Mouse (Mus musculus): ENCODE measurements around the gene Camp.

Gene Camp

GRCm38 (mm10) chr9:109849312-109849758, at the start of gene Camp:
Gene Camp, minus strand, starts transcription at chr9:109849617.
- DNase-seq (ENCODE audit: low spot score), result peak; percentile 94

- no peak for DNase-seq (ENCODE audit: low spot score)
Measured at GRCm38 (mm10) chr9:109898027-109898426, 48.6 kb upstream of the Camp start.

DNA sequence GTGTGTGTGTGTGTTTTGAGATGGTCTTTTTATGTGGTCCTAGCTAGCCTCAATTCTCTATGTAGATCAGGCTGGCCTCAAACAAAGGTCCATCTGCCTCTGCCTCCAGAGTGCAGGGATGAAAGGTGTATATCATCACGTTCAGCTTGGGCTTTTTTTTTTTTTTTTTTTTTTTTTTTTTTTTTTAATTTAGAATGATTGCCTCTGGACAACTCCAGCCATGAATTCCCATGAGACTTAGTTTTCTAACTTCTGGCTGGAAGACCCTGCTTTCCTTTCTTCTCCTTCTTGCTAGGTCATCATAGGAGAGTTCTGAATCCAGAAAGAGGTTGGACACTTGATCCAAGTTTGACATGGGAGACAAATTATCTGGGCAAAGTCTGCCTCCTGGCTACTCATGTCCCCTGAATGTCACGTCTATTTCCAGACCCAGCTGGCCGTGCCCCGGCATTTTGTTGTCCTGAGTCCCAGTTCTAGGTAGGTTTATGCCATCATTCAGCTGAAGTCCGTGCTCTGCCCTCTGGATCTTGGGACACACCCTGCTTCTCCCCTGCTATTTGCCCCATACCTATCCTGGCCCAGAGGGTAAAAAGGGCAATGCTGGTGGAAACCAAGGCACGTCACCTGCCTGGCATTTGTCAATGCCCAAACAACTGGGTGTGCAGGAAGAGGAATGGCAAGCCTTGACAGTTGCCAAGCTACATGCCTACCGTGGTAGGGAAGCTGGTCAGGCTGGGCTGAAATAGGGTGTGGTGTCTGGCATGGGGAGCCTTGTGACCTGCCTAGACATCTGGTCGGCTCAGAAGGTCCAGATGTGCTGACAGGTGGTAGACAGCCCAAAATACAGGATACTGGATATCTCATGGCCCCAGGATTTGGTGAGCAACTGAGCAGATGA, 47.1 kb upstream of the Camp start:
- DNase-seq (ENCODE audit: low spot score), result no peak

GRCm38 (mm10) chr9:109895593-109895992, 46.2 kb upstream of the Camp start:
- DNase-seq (ENCODE audit: low spot score), result no peak

- peak; percentile 87 for DNase-seq (ENCODE audit: low spot score)
Measured at GRCm38 (mm10) chr9:109894413-109895090, 45.1 kb upstream of the Camp start.

DNA sequence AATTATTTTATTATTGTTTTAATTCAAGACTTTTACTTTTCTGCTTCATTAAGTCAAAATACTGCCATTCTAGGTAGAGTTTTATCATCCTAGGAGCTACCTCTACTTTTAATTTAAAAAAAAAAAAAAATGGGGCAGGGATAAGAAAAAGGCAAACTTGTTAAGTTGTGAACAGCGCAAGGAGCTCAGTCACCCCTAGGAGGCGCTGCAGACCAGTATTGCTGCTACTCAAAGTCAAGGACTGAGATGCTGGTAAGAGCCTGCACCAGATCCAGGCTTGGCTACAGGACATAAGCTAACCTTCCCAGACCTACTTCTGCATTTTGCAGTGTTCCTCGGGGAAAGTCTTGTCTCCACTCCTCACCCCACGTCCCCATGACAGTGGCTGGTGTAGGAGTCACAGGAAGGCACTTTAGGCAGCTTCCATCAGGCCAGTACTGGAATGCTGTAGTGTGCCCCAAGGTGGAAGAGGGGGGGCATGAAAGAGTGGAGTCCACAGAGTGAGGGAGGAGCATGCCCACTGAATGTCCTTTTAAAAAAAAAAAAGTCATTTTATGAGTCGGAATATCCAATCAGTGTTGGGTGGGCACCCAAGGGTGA, 43.3 kb upstream of the Camp start:
- DNase-seq (ENCODE audit: low spot score), result peak; percentile 76

DNA sequence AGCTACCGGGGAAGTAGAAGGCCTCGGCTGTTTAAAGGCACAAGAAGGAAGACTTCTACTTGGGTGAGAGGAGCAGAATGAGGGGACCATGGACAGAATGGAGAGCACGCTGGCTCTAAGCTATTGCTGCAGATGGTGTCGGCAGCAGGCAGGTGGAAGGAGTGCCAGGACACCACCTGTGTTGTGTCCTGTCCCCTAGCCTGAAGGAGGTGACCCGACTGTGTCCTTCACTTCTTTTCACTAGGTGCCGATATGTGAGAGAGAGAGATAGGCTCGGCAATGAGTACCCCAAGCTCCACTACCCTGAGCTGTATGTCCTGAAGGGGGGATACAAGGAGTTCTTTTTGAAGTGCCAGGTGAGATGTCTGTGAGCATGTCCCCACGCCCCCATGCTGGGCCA, 42.1 kb upstream of the Camp start:
- no peak for DNase-seq (ENCODE audit: low spot score)

- no peak for DNase-seq (ENCODE audit: low spot score)
Measured at GRCm38 (mm10) chr9:109887321-109887720, 37.9 kb upstream of the Camp start.

GRCm38 (mm10) chr9:109886259-109886658, 36.8 kb upstream of the Camp start:
- DNase-seq (ENCODE audit: low spot score), result no peak

DNA sequence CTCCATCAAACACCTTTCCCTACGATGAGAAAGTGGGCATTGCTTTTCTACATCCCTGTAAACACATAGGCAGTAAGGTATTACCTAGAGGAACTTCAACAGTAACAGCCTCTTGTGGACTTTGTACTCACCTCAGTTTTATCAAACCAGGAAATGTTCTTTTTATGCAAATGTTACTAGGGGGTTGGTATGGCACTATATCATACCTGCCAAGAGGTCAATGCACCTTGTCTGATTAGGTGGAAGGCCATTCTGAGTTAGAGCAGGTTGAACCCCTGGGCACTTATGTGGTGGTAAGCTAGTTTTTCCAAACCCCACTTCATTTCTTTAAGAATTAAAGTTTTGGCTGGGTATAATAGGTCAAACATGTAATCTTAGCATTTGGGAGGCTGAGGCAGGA, 29.9 kb upstream of the Camp start:
- DNase-seq (ENCODE audit: low spot score), result no peak

- DNase-seq (ENCODE audit: low spot score), result no peak
Measured at GRCm38 (mm10) chr9:109877666-109878065, 28.2 kb upstream of the Camp start.

- DNase-seq (ENCODE audit: low spot score), result peak; percentile 44
Measured at GRCm38 (mm10) chr9:109876756-109877155, 27.3 kb upstream of the Camp start.

GRCm38 (mm10) chr9:109875695-109876601, 26.5 kb upstream of the Camp start:
- peak; percentile 26 for DNase-seq (ENCODE audit: low spot score)

DNA sequence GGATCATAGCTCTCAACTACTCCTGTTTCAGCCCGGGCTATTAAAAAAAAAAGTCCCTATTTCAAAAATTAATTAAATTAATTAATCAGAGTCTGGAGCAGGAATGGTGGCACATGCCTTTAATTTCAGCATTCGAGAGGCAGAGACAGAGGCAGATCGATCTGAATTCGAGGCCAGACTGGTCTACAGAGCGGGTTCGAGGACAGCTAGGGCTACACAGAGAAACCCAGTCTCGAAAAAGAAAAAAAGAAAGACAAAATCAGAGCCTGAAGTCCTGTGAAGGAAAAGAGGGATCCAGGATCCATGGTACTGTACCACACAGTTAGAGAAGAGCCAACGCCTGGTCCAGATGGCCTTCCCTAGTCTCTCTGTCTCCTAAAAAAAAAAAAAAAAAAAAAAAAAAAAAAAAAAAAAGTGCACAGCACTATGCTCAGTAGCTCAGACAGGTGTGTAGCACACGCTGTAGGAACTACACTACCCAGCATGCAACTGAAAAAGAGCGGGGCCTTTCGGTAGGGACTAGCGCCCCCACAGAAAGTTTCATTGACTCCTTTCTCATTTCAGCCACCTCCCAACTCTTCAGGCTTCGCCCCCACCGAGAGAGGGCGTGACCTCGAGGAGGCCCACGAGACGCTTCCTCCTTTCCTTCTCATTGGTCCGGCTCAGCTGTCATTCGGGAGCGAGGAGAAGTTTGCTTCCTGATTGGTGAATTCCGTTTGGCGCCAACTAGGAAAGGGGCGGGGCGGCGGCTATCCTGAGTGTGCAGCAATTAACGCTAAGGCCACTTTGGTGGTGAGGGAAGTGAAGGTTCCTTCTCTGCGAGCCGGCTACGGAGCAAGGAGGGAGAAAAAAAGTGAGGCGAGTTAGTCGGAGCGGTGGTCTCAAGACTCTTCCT, 25.6 kb upstream of the Camp start, which contains the start of gene Cdc25a:
Cdc25a (plus strand) TSS at position 783 of the 895 bp plus-strand sequence.
- peak; percentile 98 for DNase-seq (ENCODE audit: low spot score)

DNA sequence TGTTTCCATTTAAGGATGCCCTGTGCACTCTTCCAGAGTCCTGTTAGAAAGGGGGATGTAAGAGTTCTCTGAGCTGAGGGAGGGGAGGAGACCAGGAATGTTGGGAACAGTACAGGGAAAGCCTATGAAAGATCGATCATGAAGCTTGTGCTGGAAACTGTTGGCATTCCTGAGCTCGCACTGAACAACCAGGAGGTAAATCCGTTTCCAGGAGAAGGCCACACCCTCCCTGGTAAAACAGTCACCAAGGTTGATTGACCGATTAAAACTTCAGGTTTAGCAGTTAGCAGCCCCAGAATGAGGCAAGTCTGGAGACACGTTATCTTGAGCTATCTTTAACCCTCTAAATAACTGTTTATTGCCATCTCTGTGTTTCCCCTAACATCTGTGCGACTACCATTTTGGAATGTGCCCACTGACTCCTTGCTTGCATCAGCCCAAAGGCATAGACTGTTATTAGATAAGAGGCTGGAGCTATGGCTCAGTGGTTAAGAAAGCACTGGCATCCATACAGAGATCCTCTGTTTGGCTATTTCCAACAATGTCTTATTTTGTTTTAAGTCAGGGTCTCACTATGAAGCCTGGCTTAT, 21.7 kb upstream of the Camp start:
- no peak for DNase-seq (ENCODE audit: low spot score)

- DNase-seq (ENCODE audit: low spot score), result no peak
Measured at GRCm38 (mm10) chr9:109866218-109866617, 16.8 kb upstream of the Camp start.

DNA sequence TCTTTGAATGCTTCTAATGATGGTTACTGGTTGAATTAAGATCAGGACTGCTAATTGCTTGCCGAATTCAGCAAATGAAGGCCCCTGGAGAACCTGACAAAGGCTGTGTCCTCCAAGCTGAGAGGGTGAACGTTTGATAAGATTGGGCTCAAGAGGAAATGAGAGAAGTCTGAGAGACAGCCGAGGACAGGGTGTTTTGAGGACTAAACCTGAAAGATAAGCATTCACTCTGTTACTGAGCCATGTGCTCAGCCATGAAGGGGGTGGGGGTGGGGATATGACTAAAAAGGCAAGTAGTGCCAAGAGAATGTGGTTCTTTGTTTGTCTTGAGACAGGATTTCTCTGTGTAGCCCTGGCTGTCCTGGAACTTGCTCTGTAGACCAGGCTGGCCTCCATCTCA, 13.7 kb upstream of the Camp start:
- no peak for DNase-seq (ENCODE audit: low spot score)

GRCm38 (mm10) chr9:109862397-109863044, 13.1 kb upstream of the Camp start:
- DNase-seq (ENCODE audit: low spot score), result peak; percentile 78

DNA sequence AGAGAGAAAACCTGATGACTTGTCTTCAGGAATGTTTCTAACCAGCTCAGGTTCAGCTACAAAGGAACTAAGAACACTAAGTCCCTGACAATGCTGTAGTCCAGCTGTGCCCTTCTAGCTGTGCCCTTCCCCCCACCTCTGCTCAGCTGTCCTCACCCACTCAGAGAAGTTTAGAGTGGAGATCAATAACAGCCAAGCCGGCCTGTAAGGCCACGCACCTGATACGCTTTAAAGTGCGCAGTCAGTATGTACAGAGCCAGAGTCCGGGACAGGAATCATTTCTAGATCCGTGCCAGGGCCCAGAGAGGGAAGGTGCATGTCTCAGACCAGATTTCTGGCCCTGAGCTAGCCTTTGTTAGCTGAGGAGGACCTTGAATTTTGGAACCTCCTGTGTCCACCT, 6.5 kb upstream of the Camp start:
- no peak for DNase-seq (ENCODE audit: low spot score)

DNA sequence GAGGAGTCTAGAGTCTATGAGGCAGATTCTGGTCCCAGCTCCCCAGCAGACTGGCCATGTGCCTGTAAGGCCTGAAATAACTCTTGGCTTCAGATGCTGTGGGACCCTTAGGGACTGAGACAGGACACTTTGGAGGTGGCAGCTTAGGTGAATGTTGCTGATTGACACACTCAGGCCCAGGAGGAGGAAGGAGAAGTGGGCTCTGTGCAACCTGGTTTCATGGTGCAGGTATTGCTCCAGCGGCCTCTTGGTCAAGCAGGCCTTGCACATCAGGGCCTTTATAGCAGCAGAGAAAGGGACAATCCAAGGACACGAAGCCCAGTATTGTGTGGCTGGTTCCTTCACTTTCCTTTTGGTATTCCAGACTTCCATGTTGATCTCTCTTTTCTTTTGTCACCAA, 4.9 kb upstream of the Camp start:
- DNase-seq (ENCODE audit: low spot score), result no peak

Measured in adipocyte (in vitro differentiated cells).